Mouse (Mus musculus) brain, embryonic 14.5 days (tissue): ENCODE results near the gene Ifitm10.

ENCODE experiments used
- CTCF ChIP-seq: fragments of 200-500 bp; IDR thresholded peaks from 2 replicates; pipeline ENCODE4 v1.5.1; 2012; ENCODE audit warnings: inconsistent platforms, mild to moderate bottlenecking, moderate library complexity, borderline replicate concordance; ENCODE audit not compliant: insufficient read depth, insufficient read length; ENCODE audit errors: extremely low read depth
- POLR2A ChIP-seq: fragments of 200-500 bp; IDR thresholded peaks from 2 replicates; pipeline ENCODE4 v1.6.1; 2012; ENCODE audit warnings: mild to moderate bottlenecking, inconsistent platforms, borderline replicate concordance; ENCODE audit not compliant: poor library complexity, insufficient read depth, insufficient read length, severe bottlenecking; ENCODE audit errors: extremely low read depth

DNA sequence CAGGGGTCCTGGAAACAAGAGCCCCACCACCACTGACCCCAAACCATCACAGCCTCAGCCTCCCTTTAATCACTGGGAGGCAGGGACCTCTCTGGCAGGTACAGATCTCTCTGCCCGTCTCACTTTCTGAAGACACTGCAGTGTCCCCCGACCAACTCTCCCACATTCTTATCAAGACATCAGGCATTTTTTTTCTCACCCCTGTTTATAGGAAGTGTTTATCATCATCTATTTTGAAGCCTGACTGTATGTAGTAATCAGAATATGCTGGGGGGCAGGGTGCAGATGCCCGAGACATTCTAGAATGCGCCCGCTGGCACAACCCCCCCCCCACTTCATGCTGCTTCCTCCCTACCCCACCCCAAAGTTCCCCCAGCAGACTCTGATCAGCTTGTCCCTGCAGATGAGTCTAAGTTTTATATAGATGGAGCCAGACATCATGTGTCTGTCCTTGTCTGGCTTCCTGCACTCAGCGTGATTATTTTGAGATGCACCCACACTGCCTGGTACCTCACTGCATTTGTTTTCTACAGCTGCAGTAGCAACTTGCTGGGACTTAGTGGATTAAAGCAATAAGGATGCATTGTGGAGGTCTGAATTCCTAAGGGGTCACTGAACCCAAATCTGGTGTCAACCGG lies 26.7 kb upstream of the Ifitm10 start:
- TF ChIP-seq CTCF, result no peak
- TF ChIP-seq POLR2A, result no peak
